Mouse (Mus musculus): ENCODE measurements around the gene Map4k2. TPM values are rescaled to one million over a fixed set of nuclear protein-coding genes. Genes with fewer than 3 reads are reported as not detected.

The Map4k2 gene
- total and polyA plus RNA-seq, 3 experiments, result 55.5 to 119 (median 95.2) TPM

- Histone ChIP-seq H3K79me2 (replicated peaks; ENCODE audit: control insufficient read depth, extremely low read depth, insufficient read depth, poor library complexity, severe bottlenecking) (no peaks in the 10 kb centered on the region), H3K9me3 (replicated peaks; ENCODE audit: low read length) (no peaks in the 10 kb centered on the region), H3K36me3 (replicated peaks in 1 of 2; ENCODE audit: control insufficient read depth in 1 of 2, insufficient read depth in 1 of 2, low read length in 1 of 2) (peaks cover 21 to 25% of the 10 kb centered on the region in 2 experiments), H3K4me2 (ENCODE audit: insufficient read depth, low read depth, poor library complexity, severe bottlenecking) (peak overlapping the region; percentile 7; the same call in 1 of the 2 replicates), H3K4me3 (replicated peaks in 1 of 3; ENCODE audit: low read depth in 2 of 3, low read length in 2 of 3, poor library complexity in 1 of 3) (peak overlapping the region; percentile 17 to 71 (median 64)), H3K4me1 (ENCODE audit: control insufficient read depth in 1 of 2, insufficient read depth in 2 of 2) (peaks cover 6 to 20% of the 10 kb centered on the region in 2 experiments; a peak in 3 of 4 replicates), H3K27ac (ENCODE audit: insufficient read depth, low read depth) (no peak overlapping the region), H3K9ac (ENCODE audit: insufficient read depth, low read depth) (no peak overlapping the region), H3K27me3 (replicated peaks) (no peaks in the 10 kb centered on the region)
- dilution Hi-C loops (cut with MboI; ENCODE audit: extremely low pct_ligation_motif_present, extremely low pct_unique_long_range_greater_than_20kb, low sequenced_read_pairs), result no loop called here
- 0 out of 2 replicates have a peak, but pooled peaks have one; percentile 34 for TF ChIP-seq TBP (conservative IDR thresholded peaks at IDR 0.05; ENCODE audit: low read depth, low read length)
- no peak for TF ChIP-seq MEF2A (IDR thresholded peaks at IDR 0.05; ENCODE audit: borderline replicate concordance, low read depth, low read length)
- TF ChIP-seq RAD21 (IDR thresholded peaks at IDR 0.05; ENCODE audit: low read depth, low read length), result no peak
- peak; percentile 40; the same call in 1 of the 2 replicates for TF ChIP-seq NRF1 (IDR thresholded peaks at IDR 0.05; ENCODE audit: low read depth, low read length)
- no peak for TF ChIP-seq ZMIZ1 (IDR thresholded peaks at IDR 0.05; ENCODE audit: low read depth, low read length)
- TF ChIP-seq ELF1 (IDR thresholded peaks at IDR 0.05; ENCODE audit: low read depth, low read length), result peak; percentile 77
- peak; percentile 61; the same call in 1 of the 2 replicates for TF ChIP-seq BHLHE40 (IDR thresholded peaks at IDR 0.05; ENCODE audit: low read depth, low read length)
- TF ChIP-seq ETS1 (conservative IDR thresholded peaks at IDR 0.05; ENCODE audit: low read depth, low read length), result peak; percentile 56; the same call in 1 of the 2 replicates
- peak; percentile 10; the same call in 1 of the 2 replicates for TF ChIP-seq HCFC1 (IDR thresholded peaks at IDR 0.05; ENCODE audit: low read depth, low read length)
- peak; percentile 58 for TF ChIP-seq POLR2A (IDR thresholded peaks at IDR 0.05; ENCODE audit: low read depth, low read length)
- no peak for TF ChIP-seq PAX5 (IDR thresholded peaks at IDR 0.05; ENCODE audit: low read length)
- peak; percentile 65; the same call in 1 of the 2 replicates for TF ChIP-seq JUND (conservative IDR thresholded peaks at IDR 0.05; ENCODE audit: low read depth, low read length)
- peak; percentile 27 for TF ChIP-seq NELFE (IDR thresholded peaks at IDR 0.05; ENCODE audit: low read depth, low read length)
- TF ChIP-seq USF1 (IDR thresholded peaks at IDR 0.05; ENCODE audit: low read depth, low read length), result peak; percentile 27; the same call in 1 of the 2 replicates
- TF ChIP-seq MAX (IDR thresholded peaks at IDR 0.05; ENCODE audit: low read length), result peak; percentile 95
- peak; percentile 28; the same call in 1 of the 2 replicates for TF ChIP-seq JUN (IDR thresholded peaks at IDR 0.05; ENCODE audit: insufficient read depth, low read depth, low read length)
- peak; percentile 80 for TF ChIP-seq MYC (IDR thresholded peaks at IDR 0.05; ENCODE audit: low read depth, low read length)
- in situ Hi-C loops (cut with MboI; ENCODE audit: low pct_ligation_motif_present, low pct_unique_long_range_greater_than_20kb, low sequenced_read_pairs), result loop anchor here (25.0 kb wide), 1 partner anchor 160 kb away; no protein-coding TSS in a partner anchor
- peak; percentile 95 for DNase-seq (ENCODE audit: extremely low read depth)
Measured at GRCm38 (mm10) chr19:6321786-6322621, 18.9 kb upstream of the Map4k2 start.

- Histone ChIP-seq H3K27ac (ENCODE audit: insufficient read depth, low read depth) (no peak overlapping the region), H3K9ac (ENCODE audit: insufficient read depth, low read depth) (no peak overlapping the region), H3K9me3 (replicated peaks; ENCODE audit: low read length) (no peaks in the 10 kb centered on the region), H3K4me2 (ENCODE audit: insufficient read depth, low read depth, poor library complexity, severe bottlenecking) (no peak overlapping the region), H3K79me2 (replicated peaks; ENCODE audit: control insufficient read depth, extremely low read depth, insufficient read depth, poor library complexity, severe bottlenecking) (no peaks in the 10 kb centered on the region), H3K27me3 (replicated peaks) (no peaks in the 10 kb centered on the region), H3K4me3 (replicated peaks in 1 of 3; ENCODE audit: low read depth in 2 of 3, low read length in 2 of 3, poor library complexity in 1 of 3) (no peak overlapping the region), H3K36me3 (replicated peaks in 1 of 2; ENCODE audit: control insufficient read depth in 1 of 2, insufficient read depth in 1 of 2, low read length in 1 of 2) (peaks cover 8 to 17% of the 10 kb centered on the region in 2 experiments), H3K4me1 (ENCODE audit: control insufficient read depth in 1 of 2, insufficient read depth in 2 of 2) (peaks cover 6 to 20% of the 10 kb centered on the region in 2 experiments; a peak in 3 of 4 replicates)
- no peak for TF ChIP-seq NRF1 (IDR thresholded peaks at IDR 0.05; ENCODE audit: low read depth, low read length)
- no peak for TF ChIP-seq TCF12 (IDR thresholded peaks at IDR 0.05; ENCODE audit: low read depth, low read length)
- TF ChIP-seq JUN (IDR thresholded peaks at IDR 0.05; ENCODE audit: insufficient read depth, low read depth, low read length), result no peak
- TF ChIP-seq CHD1 (IDR thresholded peaks at IDR 0.05; ENCODE audit: low read depth, low read length), result no peak
- TF ChIP-seq UBTF (IDR thresholded peaks at IDR 0.05; ENCODE audit: low read depth, low read length), result no peak
- no peak for TF ChIP-seq BHLHE40 (IDR thresholded peaks at IDR 0.05; ENCODE audit: low read depth, low read length)
- no peak for TF ChIP-seq E2F4 (IDR thresholded peaks at IDR 0.05; ENCODE audit: insufficient replicate concordance, low read depth, low read length)
- TF ChIP-seq HCFC1 (IDR thresholded peaks at IDR 0.05; ENCODE audit: low read depth, low read length), result no peak
- no peak for TF ChIP-seq ETS1 (conservative IDR thresholded peaks at IDR 0.05; ENCODE audit: low read depth, low read length)
- no peak for TF ChIP-seq MAX (IDR thresholded peaks at IDR 0.05; ENCODE audit: low read length)
- TF ChIP-seq RAD21 (IDR thresholded peaks at IDR 0.05; ENCODE audit: low read depth, low read length), result no peak
- TF ChIP-seq RCOR1 (conservative IDR thresholded peaks at IDR 0.05; ENCODE audit: low read depth, low read length), result no peak
- no peak for TF ChIP-seq SMC3 (IDR thresholded peaks at IDR 0.05; ENCODE audit: low read depth, low read length)
- TF ChIP-seq USF1 (IDR thresholded peaks at IDR 0.05; ENCODE audit: low read depth, low read length), result no peak
- no peak for TF ChIP-seq ELF1 (IDR thresholded peaks at IDR 0.05; ENCODE audit: low read depth, low read length)
- no peak for TF ChIP-seq IRF4 (IDR thresholded peaks at IDR 0.05; ENCODE audit: low read depth, low read length)
- TF ChIP-seq CHD2 (IDR thresholded peaks at IDR 0.05; ENCODE audit: low read length), result no peak
- no peak for TF ChIP-seq POLR2AphosphoS2 (IDR thresholded peaks at IDR 0.05; ENCODE audit: low read depth, low read length)
- no peak for TF ChIP-seq MAFK (IDR thresholded peaks at IDR 0.05; ENCODE audit: insufficient replicate concordance, low read length)
- dilution Hi-C loops (cut with MboI; ENCODE audit: extremely low pct_ligation_motif_present, extremely low pct_unique_long_range_greater_than_20kb, low sequenced_read_pairs) (no loop called here), in situ Hi-C loops (cut with MboI; ENCODE audit: low pct_ligation_motif_present, low pct_unique_long_range_greater_than_20kb, low sequenced_read_pairs) (loop anchor here (25.0 kb wide), 1 partner anchor 162 kb away; no protein-coding TSS in a partner anchor)
- DNase-seq (ENCODE audit: extremely low read depth), result no peak
Measured at GRCm38 (mm10) chr19:6324751-6325150, 16.2 kb upstream of the Map4k2 start.
